Mouse (Mus musculus) liver, adult 2 months (tissue): ENCODE data around the gene Serinc3. TPM values are rescaled to one million over a fixed set of nuclear protein-coding genes. Genes with fewer than 3 reads are reported as not detected.

Source experiments
- DNase-seq: peaks from one replicate; pipeline ENCODE4 v3.0.0-alpha.2; 2011; ENCODE audit warnings: low read depth, low spot score; ENCODE audit errors: extremely low read depth
- H3K27ac ChIP-seq: fragments of 200-500 bp; replicated peaks from 2 replicates; pipeline ENCODE4 v1.5.1; 2012; ENCODE audit warnings: low read depth, mild to moderate bottlenecking, control low read depth, inconsistent platforms, low read length; ENCODE audit not compliant: insufficient read depth
- H3K27me3 ChIP-seq: fragments of 200-500 bp; 2 replicates; pipeline ENCODE4 v1.6.1; 2012; ENCODE audit warnings: mild to moderate bottlenecking, moderate library complexity, low read length, inconsistent platforms; ENCODE audit not compliant: control insufficient read depth, insufficient read depth
- H3K36me3 ChIP-seq: fragments of 200-500 bp; 2 replicates; pipeline ENCODE4 v1.6.1; 2012; ENCODE audit warnings: low read length, inconsistent platforms; ENCODE audit not compliant: control insufficient read depth, insufficient read depth
- H3K4me1 ChIP-seq: fragments of 200-500 bp; 2 replicates; pipeline ENCODE4 v1.6.1; 2011; ENCODE audit warnings: low read length; ENCODE audit not compliant: control insufficient read depth, insufficient read depth
- H3K4me3 ChIP-seq: fragments of 200-500 bp; 2 replicates; pipeline ENCODE4 v1.5.1; 2011; ENCODE audit warnings: low read depth, mild to moderate bottlenecking, control low read depth, low read length, moderate library complexity; ENCODE audit not compliant: insufficient read depth
- H3K79me2 ChIP-seq: fragments of 200-500 bp; 2 replicates; pipeline ENCODE4 v1.6.1; 2012; ENCODE audit warnings: inconsistent platforms, mild to moderate bottlenecking, low read length, moderate library complexity; ENCODE audit not compliant: control insufficient read depth, insufficient read depth
- H3K9ac ChIP-seq: fragments of 200-500 bp; 2 replicates; pipeline ENCODE4 v1.6.1; 2012; ENCODE audit warnings: low read depth, mild to moderate bottlenecking, control low read depth, inconsistent platforms, low read length
- CTCF ChIP-seq: fragments of 200-500 bp; IDR thresholded peaks from 2 replicates; pipeline ENCODE4 v1.5.1; 2011; ENCODE audit warnings: low read depth, low read length, control low read depth
- POLR2A ChIP-seq: fragments of 200-500 bp; IDR thresholded peaks from 2 replicates; pipeline ENCODE4 v1.6.1; 2011; ENCODE audit warnings: low read length, control low read depth; ENCODE audit not compliant: insufficient read depth; ENCODE audit errors: extremely low read depth
- WGBS: fragments of 180-500 bp; shearing (Covaris S2); methylation state at CpG from one replicate; pipeline ENCODE4 v1.1.7; 2018; 5-methylcytosine and 5-hydroxymethylcytosine counted together
- polyA plus RNA-seq: library from polyadenylated mRNA; depleted of rRNA; stranded (reverse); fragments of >200 nt; gene quantifications from 2 replicates; pipeline ENCODE4 v1.2.3, GENCODE M21; 2012; rRNA removed
- total RNA-seq: library from RNA; depleted of rRNA; stranded (reverse); fragments of >200 nt; gene quantifications from 2 replicates; pipeline ENCODE4 v1.2.3, GENCODE M21; 2014; rRNA removed

Gene Serinc3
- total RNA-seq (123 TPM in 2 replicates), polyA plus RNA-seq (122 and 124 TPM in 2 replicates)

GRCm38 (mm10) chr2:163644575-163645385 lies at the start of gene Serinc3:
TSS of gene Serinc3 (minus strand) at chr2:163645131.
- WGBS, result under 1% methylated on average over 74 of the region's 74 CpGs
- TF ChIP-seq POLR2A (peak; percentile 97), CTCF (peak; percentile 54)
- Histone ChIP-seq H3K9ac (peak within 1 kb of the TSS; percentile 93), H3K4me1 (peaks cover 10% of the 10 kb centered on the region), H3K27ac (peak within 1 kb of the TSS; percentile 99), H3K36me3 (peaks cover 9% of the 10 kb centered on the region), H3K79me2 (peaks cover 29% of the 10 kb centered on the region), H3K27me3 (no peaks in the 10 kb centered on the region), H3K4me3 (peak within 1 kb of the TSS; percentile 81)
- DNase-seq, result peak; percentile 87

- no peaks in the 10 kb centered on the region for H3K27me3 ChIP-seq
- H3K9ac ChIP-seq, result peak overlapping the region; percentile 26; the same call in 1 of the 2 replicates
- H3K4me1 ChIP-seq, result no peaks in the 10 kb centered on the region; the same call in 1 of the 2 replicates
- H3K36me3 ChIP-seq, result no peaks in the 10 kb centered on the region
- peak; percentile 26 for DNase-seq
- H3K27ac ChIP-seq, result peak overlapping the region; percentile 71
- TF ChIP-seq POLR2A, result 0 out of 2 replicates have a peak, but pooled peaks have one; percentile 9
- TF ChIP-seq CTCF, result no peak
- peak overlapping the region; percentile 38; the same call in 1 of the 2 replicates for H3K4me3 ChIP-seq
- 75% methylated on average over 9 of the region's 9 CpGs for WGBS
- peaks cover 25% of the 10 kb centered on the region for H3K79me2 ChIP-seq
Observed at GRCm38 (mm10) chr2:163693716-163694314, 48.9 kb upstream of the Serinc3 start.

GRCm38 (mm10) chr2:163692873-163693612 lies 48.1 kb upstream of the Serinc3 start:
- 60% methylated on average over 3 of the region's 3 CpGs for WGBS
- H3K27ac ChIP-seq, result peak overlapping the region; percentile 58

DNA sequence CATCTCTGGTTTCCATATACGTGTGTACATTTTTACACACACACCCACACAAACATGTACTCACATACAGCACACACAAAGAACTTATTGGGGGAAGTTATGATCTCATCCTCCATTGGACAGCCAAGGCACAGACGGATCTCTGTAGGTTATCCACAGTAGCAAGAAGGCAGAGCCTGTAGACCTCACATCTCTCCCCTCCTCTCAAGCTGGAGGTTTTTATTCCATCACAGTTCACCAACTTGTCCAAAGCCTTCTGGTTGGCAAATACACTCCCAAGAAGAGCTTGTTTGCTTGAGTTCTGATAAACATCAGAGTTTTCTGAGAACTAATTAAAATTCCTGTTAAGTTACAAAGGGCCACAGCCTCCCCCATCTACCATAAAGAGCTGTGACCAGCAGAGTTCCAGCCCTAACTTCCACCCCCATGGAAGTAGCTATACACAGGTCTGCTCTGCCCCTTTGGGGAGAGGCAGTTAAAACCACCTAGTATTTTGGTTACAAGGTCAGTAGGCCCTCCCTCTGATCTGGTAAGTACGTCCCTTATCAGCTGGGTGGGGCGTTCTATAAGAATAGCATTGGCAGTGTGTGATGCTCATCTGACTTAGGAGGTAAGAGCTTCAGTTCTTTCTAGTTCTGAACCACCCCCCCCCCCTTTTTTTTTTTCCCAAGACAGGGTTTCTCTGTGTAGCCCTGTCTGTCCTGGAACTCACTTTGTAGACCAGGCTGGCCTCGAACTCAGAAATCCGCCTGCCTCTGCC lies 47.1 kb upstream of the Serinc3 start:
- H3K4me1 ChIP-seq, result no peaks in the 10 kb centered on the region; the same call in 1 of the 2 replicates
- no peak for DNase-seq
- no peak overlapping the region for H3K4me3 ChIP-seq
- peaks cover 22% of the 10 kb centered on the region for H3K79me2 ChIP-seq
- no peaks in the 10 kb centered on the region for H3K36me3 ChIP-seq
- no peaks in the 10 kb centered on the region for H3K27me3 ChIP-seq
- H3K27ac ChIP-seq, result no peak overlapping the region
- no peak for TF ChIP-seq POLR2A
- no peak overlapping the region for H3K9ac ChIP-seq
- WGBS, result 93% methylated on average over 6 of the region's 6 CpGs

More at GRCm38 (mm10) chr2:163692873-163693612, 48.1 kb upstream of the Serinc3 start:
- DNase-seq, result no peak
- H3K9ac ChIP-seq, result 0 out of 2 replicates have a peak overlapping the region, but pooled peaks have one; percentile 26
- H3K36me3 ChIP-seq, result no peaks in the 10 kb centered on the region
- no peaks in the 10 kb centered on the region; the same call in 1 of the 2 replicates for H3K4me1 ChIP-seq
- peaks cover 25% of the 10 kb centered on the region for H3K79me2 ChIP-seq
- no peak for TF ChIP-seq POLR2A
- no peak for TF ChIP-seq CTCF
- no peak overlapping the region for H3K4me3 ChIP-seq
- H3K27me3 ChIP-seq, result no peaks in the 10 kb centered on the region
